Mouse (Mus musculus) urinary bladder, postnatal 4 days (tissue): Measurements from ENCODE around the gene Hnrnpm.
A peak's percentile ranks its signal among the peaks of the same experiment; 100 is the strongest.

ENCODE experiments used
- DNase-seq, 2 experiments: peaks; one replicate each; pipeline ENCODE4 v3.0.0; 2021 to 2022; ENCODE audit warnings: low spot score in 2 of 2

The Hnrnpm gene

GRCm38 (mm10) chr17:33598506-33598905 is 88.2 kb downstream of the Hnrnpm start:
- DNase-seq: peak in 1 of 2 experiments; percentile 50

- no peak for DNase-seq
Observed at GRCm38 (mm10) chr17:33597271-33597670, 89.4 kb downstream of the Hnrnpm start.
